29 mouse cellular contexts compared by ENCODE assay signal in the genomic region with DNA sequence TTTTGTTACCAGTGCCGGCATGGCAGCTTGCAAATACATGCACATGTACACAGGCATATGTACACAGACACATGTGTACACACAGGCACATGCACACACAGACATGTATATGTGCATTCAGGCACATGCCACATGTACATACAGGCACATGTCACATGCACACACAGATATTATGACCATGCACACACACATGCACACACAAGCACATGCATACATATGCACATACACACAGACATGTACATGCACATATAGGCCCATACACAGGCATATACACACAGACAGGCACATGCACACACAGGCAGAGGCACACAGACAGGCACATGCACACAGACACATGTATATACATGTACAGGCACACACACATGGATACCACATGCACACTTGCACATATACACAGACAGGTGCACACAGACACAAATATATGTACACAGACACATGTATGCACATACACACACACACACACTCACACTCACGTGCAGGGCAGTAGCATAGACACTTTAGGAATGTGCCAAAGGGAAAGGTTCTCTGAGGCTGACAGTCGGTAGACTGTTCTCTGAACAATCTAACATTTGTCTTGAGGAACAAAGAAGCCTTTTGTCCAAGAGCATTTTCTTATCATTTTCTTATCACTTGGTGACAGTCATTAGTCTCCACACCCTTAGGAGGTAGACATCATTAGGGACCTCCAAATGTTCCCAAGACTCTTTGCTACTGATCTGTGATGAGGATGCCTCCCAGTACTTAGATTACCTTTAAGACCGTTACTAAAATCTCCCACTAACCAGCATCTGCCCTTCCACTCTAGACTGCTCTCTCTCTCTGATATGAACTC. TPM values are rescaled to one million over a fixed set of nuclear protein-coding genes. Genes with fewer than 3 reads are reported as not detected.
DNase-seq lines count a peak whose midpoint lies in the region; ATAC-seq and TF ChIP-seq lines count a peak whose summit lies in the region.
"Had no signal": no experiment of that assay in that cellular context is flagged by ENCODE, and none has a peak within 500 bp of the region (broad histone marks: within the 10 kb centered on the region; RNA-seq: fewer than 3 reads in every experiment).

No protein-coding gene starts in this region.

- H3K9ac ChIP-seq in liver, embryonic 12.5 days = no peak overlapping the region
- H3K9ac ChIP-seq: forebrain, embryonic 12.5 days; hindbrain, embryonic 14.5 days; limb, embryonic 12.5 days; midbrain, embryonic 15.5 days; neural tube, embryonic 13.5 days had no signal

- peak overlapping the region; percentile 24; the same call in 1 of the 2 replicates for H3K4me2 ChIP-seq in liver, embryonic 12.5 days
- H3K4me2 ChIP-seq: forebrain, embryonic 12.5 days; hindbrain, embryonic 14.5 days; limb, embryonic 12.5 days; midbrain, embryonic 15.5 days; neural tube, embryonic 13.5 days had no signal

- H3K4me1 ChIP-seq in G1E (ENCODE audit: insufficient read depth, low read depth, low read length) = peaks cover 37% of the 10 kb centered on the region
- H3K4me1 ChIP-seq in liver, embryonic 12.5 days = peaks cover 30% of the 10 kb centered on the region
- H3K4me1 ChIP-seq: forebrain, embryonic 12.5 days; limb, embryonic 12.5 days; midbrain, embryonic 15.5 days; neural tube, embryonic 13.5 days had no signal

- peak; percentile 54 for ATAC-seq in G1E (ENCODE audit: extremely low read depth, insufficient number of reproducible peaks, low FRiP score, poor library complexity, severe bottlenecking)
- peak; percentile 77 for ATAC-seq in liver, embryonic 12.5 days
- ATAC-seq in megakaryocyte progenitor cell, adult 5-6 weeks (replicated peaks; ENCODE audit: poor library complexity) = peak; percentile 39
- ATAC-seq: midbrain, embryonic 15.5 days had no signal

- no peak for TF ChIP-seq CTCF in G1E (IDR thresholded peaks at IDR 0.05; ENCODE audit: low read depth, low read length)
- no peak for TF ChIP-seq CTCF in left cerebral cortex, adult 2 months (IDR thresholded peaks at IDR 0.05)

- 39% methylated on average over 4 of the region's 4 CpGs for WGBS in liver, embryonic 12.5 days (ENCODE audit: insufficient replicate concordance)

- H3K27me3 ChIP-seq in G1E (ENCODE audit: insufficient read depth, low read length) = no peaks in the 10 kb centered on the region; the same call in 1 of the 2 replicates
- H3K27me3 ChIP-seq in liver, embryonic 12.5 days (replicated peaks) = no peaks in the 10 kb centered on the region
- H3K27me3 ChIP-seq: CH12.LX; forebrain, embryonic 12.5 days; limb, embryonic 12.5 days; midbrain, embryonic 15.5 days; neural tube, embryonic 13.5 days had no signal

- no peak for DNase-seq in G1E (ENCODE audit: low spot score)
- peak; percentile 8 for DNase-seq in MEL-GATA-1-ER (ENCODE audit: extremely low read depth, low read depth)
- no peak for DNase-seq in left cerebral cortex, adult 2 months (ENCODE audit: extremely low spot score in 1 of 2, low spot score in 2 of 2)
- no peak for DNase-seq in c-Kit-positive CD71-positive TER-119-positive erythroid progenitor cells, embryonic 14.5 days (ENCODE audit: low spot score)
- no peak for DNase-seq in adrenal gland, adult 8-10 months
- DNase-seq: adrenal gland, postnatal 14 days; B cell, adult 2 months; cerebellum, adult 8-10 months; gastrocnemius, adult 2 months; heart, postnatal 4 days; kidney, adult 18-20 months; lung, adult 2 months; lung, postnatal 14 days; retina, postnatal 1 day; right cerebral cortex, postnatal 25 days; spleen, adult 18-20 months had no signal

- intact Hi-C loops in left cerebral cortex, adult 2 months (cut with DNase I) = no loop called here

- H3K27ac ChIP-seq in liver, embryonic 12.5 days = peak overlapping the region; percentile 70
- no peak overlapping the region for H3K27ac ChIP-seq in left cerebral cortex, adult 2 months
- H3K27ac ChIP-seq: forebrain, embryonic 12.5 days; gastrocnemius, adult 2 months; hindbrain, embryonic 14.5 days; kidney, postnatal 0 days; layer of hippocampus, adult 2 months; limb, embryonic 12.5 days; midbrain, embryonic 15.5 days; neural tube, embryonic 13.5 days had no signal

- H3K4me3 ChIP-seq in G1E (ENCODE audit: low read depth, low read length) = no peak overlapping the region
- no peak overlapping the region for H3K4me3 ChIP-seq in liver, embryonic 12.5 days
- no peak overlapping the region for H3K4me3 ChIP-seq in left cerebral cortex, adult 2 months
- H3K4me3 ChIP-seq: forebrain, embryonic 12.5 days; gastrocnemius, adult 2 months; layer of hippocampus, adult 2 months; limb, embryonic 12.5 days; midbrain, embryonic 15.5 days; neural tube, embryonic 13.5 days had no signal

- peaks cover 8% of the 10 kb centered on the region for H3K9me3 ChIP-seq in G1E (replicated peaks)
- H3K9me3 ChIP-seq in liver, embryonic 12.5 days (replicated peaks) = no peaks in the 10 kb centered on the region
- H3K9me3 ChIP-seq: forebrain, embryonic 12.5 days; limb, embryonic 12.5 days; midbrain, embryonic 15.5 days; neural tube, embryonic 13.5 days had no signal

- peaks cover 2% of the 10 kb centered on the region for H3K36me3 ChIP-seq in G1E (replicated peaks)
- H3K36me3 ChIP-seq in liver, embryonic 12.5 days = no peaks in the 10 kb centered on the region
- H3K36me3 ChIP-seq: forebrain, embryonic 12.5 days; limb, embryonic 12.5 days; midbrain, embryonic 15.5 days; neural tube, embryonic 13.5 days had no signal

RNA-seq across cellular contexts. Expression of gene Erp29, which starts 9.2 kb away (rescaled TPM):
- 52.4 and 58.8 TPM in 2 replicates for total RNA-seq in G1E (2014; fragmentation: Nextera tagmentation)
- total RNA-seq in G1E (2017) = 344 and 394 TPM in 2 replicates
- polyA plus RNA-seq in G1E (2012) = 167 and 191 TPM in 2 replicates
- 103 TPM in 2 replicates for polyA plus RNA-seq in liver, embryonic 12.5 days (2016; fragmentation: Nextera tagmentation; extraction: Ambion mirVana)
- total RNA-seq in megakaryocyte progenitor cell, adult 5-6 weeks (2015) = 225 and 238 TPM in 2 replicates
- 1,016 and 1,033 TPM in 2 replicates for total RNA-seq in megakaryocyte progenitor cell, adult 5-6 weeks (2017)
- 100 to 1,000 TPM; 129 to 136 TPM for total RNA-seq in left cerebral cortex, adult 2 months (2021)
- 100 to 1,000 TPM; 105 to 121 (median 115) TPM for total RNA-seq in adrenal gland, adult 8-10 months (2022)

RNA-seq across cellular contexts. Expression of gene Tmem116, which starts 9.9 kb away (rescaled TPM):
- total RNA-seq in G1E (2014; fragmentation: Nextera tagmentation) = 9.8 and 10.6 TPM in 2 replicates
- total RNA-seq in G1E (2017) = 1.7 and 2.6 TPM in 2 replicates
- polyA plus RNA-seq in G1E (2012) = 2.7 and 6.1 TPM in 2 replicates
- 0.64 and 0.74 TPM in 2 replicates for polyA plus RNA-seq in liver, embryonic 12.5 days (2016; fragmentation: Nextera tagmentation; extraction: Ambion mirVana)
- 0.34 TPM in 1 of 2 replicates, not detected in the other for total RNA-seq in megakaryocyte progenitor cell, adult 5-6 weeks (2015)
- total RNA-seq in megakaryocyte progenitor cell, adult 5-6 weeks (2017) = 0.34 and 0.42 TPM in 2 replicates
- total RNA-seq in left cerebral cortex, adult 2 months (2021) = 1 to 10 TPM; 7.5 to 8.7 TPM
- 1 to 10 TPM; 3.2 to 7.3 (median 4.5) TPM for total RNA-seq in adrenal gland, adult 8-10 months (2022)

RNA-seq across cellular contexts. Expression of gene Adam1b, which starts 41.7 kb away (rescaled TPM):
- total RNA-seq in G1E (2014; fragmentation: Nextera tagmentation) (not detected in 2 replicates), G1E (2017) (not detected in 2 replicates)
- not detected in 2 replicates for polyA plus RNA-seq in G1E (2012)
- not detected in 2 replicates for polyA plus RNA-seq in liver, embryonic 12.5 days (2016; fragmentation: Nextera tagmentation; extraction: Ambion mirVana)
- 0.05 TPM in 1 of 2 replicates, not detected in the other for total RNA-seq in megakaryocyte progenitor cell, adult 5-6 weeks (2015)
- 0.25 TPM in 1 of 2 replicates, not detected in the other for total RNA-seq in megakaryocyte progenitor cell, adult 5-6 weeks (2017)
- under 1 TPM in 1 of 2 experiments, not detected in 1; 0.12 TPM for total RNA-seq in left cerebral cortex, adult 2 months (2021)
- under 1 TPM in 2 of 4 experiments, not detected in 2; 0.12 to 0.16 TPM for total RNA-seq in adrenal gland, adult 8-10 months (2022)
- total RNA-seq: adrenal gland, postnatal 14 days; gastrocnemius, adult 2 months; gastrocnemius, postnatal 4 days; heart, adult 8-10 months; heart, postnatal 4 days; layer of hippocampus, adult 2 months; left cerebral cortex, postnatal 14 days had no signal
- polyA plus RNA-seq: hindbrain, embryonic 14.5 days; lung, adult 2 months; neural tube, embryonic 13.5 days had no signal
